Mouse (Mus musculus): Measurements from ENCODE around the gene Fbxl21.

- TF ChIP-seq POLR2A (IDR thresholded peaks at IDR 0.05; ENCODE audit: low read depth, low read length) (no peak), CTCF (IDR thresholded peaks at IDR 0.05; ENCODE audit: extremely low read depth, insufficient read length, insufficient replicate concordance, low read depth, low read length) (no peak)
These were observed 31.7 kb downstream of the Fbxl21 start for GRCm38 (mm10) chr13:56553923-56554322.

Measured in small intestine, adult 2 months (tissue).